Mouse (Mus musculus) olfactory bulb, adult 2 months (tissue): ENCODE data around the gene Prc1. TPM values are rescaled to one million over a fixed set of nuclear protein-coding genes. Genes with fewer than 3 reads are reported as not detected.

Source experiments
- H3K27ac ChIP-seq: fragments of 200-500 bp; 2 replicates; pipeline ENCODE4 v1.5.1; 2012; ENCODE audit warnings: low read depth, low read length; ENCODE audit not compliant: insufficient read depth
- H3K4me1 ChIP-seq: fragments of 200-500 bp; 2 replicates; pipeline ENCODE4 v1.6.1; 2012; ENCODE audit warnings: low read length; ENCODE audit not compliant: control insufficient read depth, insufficient read depth
- H3K4me3 ChIP-seq: fragments of 200-500 bp; 2 replicates; pipeline ENCODE4 v1.5.1; 2012; ENCODE audit warnings: mild to moderate bottlenecking, low read depth, low read length, moderate library complexity; ENCODE audit not compliant: insufficient read depth
- CTCF ChIP-seq: fragments of 200-500 bp; IDR thresholded peaks from 2 replicates; pipeline ENCODE4 v1.5.1; 2012; ENCODE audit warnings: low read depth, mild to moderate bottlenecking, low read length, moderate library complexity; ENCODE audit not compliant: insufficient read depth
- POLR2A ChIP-seq: fragments of 200-500 bp; IDR thresholded peaks from 2 replicates; pipeline ENCODE4 v1.6.1; 2012; ENCODE audit warnings: mild to moderate bottlenecking, low read depth, low read length, moderate library complexity; ENCODE audit not compliant: insufficient read depth
- WGBS: fragments of 180-500 bp; shearing (Covaris S2); methylation state at CpG from one replicate; pipeline ENCODE4 v1.1.7; 2018; 5-methylcytosine and 5-hydroxymethylcytosine counted together
- polyA plus RNA-seq: library from polyadenylated mRNA; stranded (reverse); fragments of >200 nt; gene quantifications from 2 replicates; pipeline ENCODE4 v1.2.4, GENCODE M21; 2012; ENCODE audit warnings: low replicate concordance; ENCODE audit not compliant: missing spikeins, insufficient read depth, insufficient read length

Prc1 gene
- polyA plus RNA-seq, 1 experiment: not detected

GRCm38 (mm10) chr7:80350808-80351207 is 56.6 kb downstream of the Prc1 start:
- peaks cover 14% of the 10 kb centered on the region for H3K4me1 ChIP-seq
- no peak overlapping the region for H3K27ac ChIP-seq
- WGBS: 77% methylated on average over 2 of the region's 2 CpGs
- H3K4me3 ChIP-seq: no peak overlapping the region
- TF ChIP-seq POLR2A (no peak), CTCF (no peak)

GRCm38 (mm10) chr7:80352920-80353319 is 58.7 kb downstream of the Prc1 start:
- no peak overlapping the region for H3K4me3 ChIP-seq
- peaks cover 19% of the 10 kb centered on the region for H3K4me1 ChIP-seq
- TF ChIP-seq CTCF (no peak), POLR2A (no peak)
- WGBS: 92% methylated on average over 8 of the region's 8 CpGs
- no peak overlapping the region for H3K27ac ChIP-seq

- no peak overlapping the region for H3K4me3 ChIP-seq
- H3K27ac ChIP-seq: peak overlapping the region; percentile 33
- H3K4me1 ChIP-seq: peaks cover 11% of the 10 kb centered on the region; the same call in 1 of the 2 replicates
- TF ChIP-seq CTCF (no peak), POLR2A (no peak)
- WGBS: 83% methylated on average over 13 of the region's 13 CpGs
Observed at GRCm38 (mm10) chr7:80356351-80356750, 62.1 kb downstream of the Prc1 start.

- Histone ChIP-seq H3K4me1 (peaks cover 11% of the 10 kb centered on the region; the same call in 1 of the 2 replicates), H3K4me3 (no peak overlapping the region), H3K27ac (peak overlapping the region; percentile 72)
- no peak for TF ChIP-seq CTCF
- TF ChIP-seq POLR2A: no peak
- 31% methylated on average over 8 of the region's 8 CpGs for WGBS
Observed at GRCm38 (mm10) chr7:80357156-80357555, 62.9 kb downstream of the Prc1 start.

- H3K4me1 ChIP-seq: peaks cover 7% of the 10 kb centered on the region; the same call in 1 of the 2 replicates
- no peak overlapping the region for H3K27ac ChIP-seq
- whole genome bisulfite sequencing: 16% methylated on average over 4 of the region's 4 CpGs
- no peak overlapping the region for H3K4me3 ChIP-seq
- no peak for TF ChIP-seq CTCF
- TF ChIP-seq POLR2A: no peak
Observed at GRCm38 (mm10) chr7:80358039-80358438, 63.8 kb downstream of the Prc1 start.

- no peak overlapping the region for H3K27ac ChIP-seq
- 59% methylated on average over 3 of the region's 3 CpGs for WGBS
- TF ChIP-seq POLR2A (no peak), CTCF (no peak)
- no peak overlapping the region for H3K4me3 ChIP-seq
- H3K4me1 ChIP-seq: peaks cover 5% of the 10 kb centered on the region; the same call in 1 of the 2 replicates
Observed at GRCm38 (mm10) chr7:80360435-80360834, 66.2 kb downstream of the Prc1 start.

GRCm38 (mm10) chr7:80365759-80366158 is 71.5 kb downstream of the Prc1 start:
- TF ChIP-seq CTCF (no peak), POLR2A (no peak)
- Histone ChIP-seq H3K27ac (no peak overlapping the region), H3K4me1 (peaks cover 23% of the 10 kb centered on the region), H3K4me3 (no peak overlapping the region)
- 35% methylated on average over 2 of the region's 2 CpGs for WGBS

Other genes with a start within 250 kb of the Prc1 start
- gene Idh2, start 179.1 kb upstream of the Prc1 start, polyA plus RNA-seq: not detected in 2 replicates
- not detected in 2 replicates for gene Sema4b, start 107.6 kb upstream of the Prc1 start, polyA plus RNA-seq
- gene Cib1, start 61.6 kb upstream of the Prc1 start, polyA plus RNA-seq: not detected in 2 replicates
- not detected in 2 replicates for gene Gdpgp1, start 61.6 kb upstream of the Prc1 start, polyA plus RNA-seq
- not detected in 2 replicates for gene Ttll13, start 48.1 kb upstream of the Prc1 start, polyA plus RNA-seq
- not detected in 2 replicates for gene Ngrn, start 33.2 kb upstream of the Prc1 start, polyA plus RNA-seq
- gene Vps33b, start 24.8 kb upstream of the Prc1 start, polyA plus RNA-seq: not detected in 2 replicates
- not detected in 2 replicates for gene Rccd1, start 30.0 kb downstream of the Prc1 start, polyA plus RNA-seq
- not detected in 2 replicates for gene Unc45a, start 46.6 kb downstream of the Prc1 start, polyA plus RNA-seq
- not detected in 2 replicates for gene Hddc3, start 48.7 kb downstream of the Prc1 start, polyA plus RNA-seq
- 117 and 148 TPM in 2 replicates for gene Man2a2, start 76.9 kb downstream of the Prc1 start, polyA plus RNA-seq
- not detected in 2 replicates for gene Fes, start 93.5 kb downstream of the Prc1 start, polyA plus RNA-seq
- gene Furin, start 111.0 kb downstream of the Prc1 start, polyA plus RNA-seq: not detected in 2 replicates
- gene Blm, start 240.7 kb downstream of the Prc1 start, polyA plus RNA-seq: not detected in 2 replicates